Mouse (Mus musculus) cerebellum, adult 2 months (tissue): ENCODE data around the gene Ech1.

ENCODE experiments used
- CTCF ChIP-seq: fragments of 200-500 bp; IDR thresholded peaks from 2 replicates; pipeline ENCODE4 v1.5.1; 2011; ENCODE audit warnings: low read depth, mild to moderate bottlenecking, control low read depth, low read length, moderate library complexity, borderline replicate concordance; ENCODE audit not compliant: insufficient read depth
- POLR2A ChIP-seq: fragments of 200-500 bp; IDR thresholded peaks from 2 replicates; pipeline ENCODE4 v1.6.1; 2011; ENCODE audit warnings: low read length, control low read depth, borderline replicate concordance; ENCODE audit not compliant: insufficient read depth

DNA sequence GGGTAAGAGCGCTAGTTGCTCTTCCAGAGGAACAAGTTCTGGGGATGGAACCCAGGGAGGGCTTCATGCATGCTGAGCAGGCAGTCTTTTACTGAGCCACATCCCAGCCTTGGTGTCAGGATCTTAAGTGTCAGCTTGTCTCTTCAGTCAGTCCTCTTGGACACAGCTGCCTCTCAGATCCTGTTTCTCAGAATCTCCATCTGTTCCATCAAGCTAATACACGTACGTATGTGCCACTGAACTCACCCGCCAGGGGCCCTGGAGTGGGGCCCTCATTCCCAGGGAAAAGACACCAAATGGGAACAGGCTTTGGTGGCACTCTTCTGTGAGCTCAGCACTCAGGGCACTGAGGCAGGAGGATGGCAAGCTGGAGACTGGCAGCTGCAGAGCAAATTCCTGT lies 52.8 kb downstream of the Ech1 start:
- TF ChIP-seq CTCF = no peak
- no peak for TF ChIP-seq POLR2A
